Mouse (Mus musculus) liver, adult 2 months (tissue): ENCODE measurements around the gene Cdh4.

Experiments used
- CTCF ChIP-seq: fragments of 200-500 bp; IDR thresholded peaks from 2 replicates; pipeline ENCODE4 v1.5.1; 2011; ENCODE audit warnings: low read depth, low read length, control low read depth
- POLR2A ChIP-seq: fragments of 200-500 bp; IDR thresholded peaks from 2 replicates; pipeline ENCODE4 v1.6.1; 2011; ENCODE audit warnings: low read length, control low read depth; ENCODE audit not compliant: insufficient read depth; ENCODE audit errors: extremely low read depth

- no peak for TF ChIP-seq CTCF
- no peak for TF ChIP-seq POLR2A
These were observed 52.0 kb downstream of the Cdh4 start for GRCm38 (mm10) chr2:179494276-179494675.
